Mouse (Mus musculus) cerebellum, adult 8-10 months (tissue): ENCODE data around the gene Bex4.
"Not testable (repeated sequence)": the region's sequence is repeated elsewhere in the genome, so short reads cannot be mapped to it uniquely, and the experiment has no call there.

Experiments used
- DNase-seq: peaks from one replicate; pipeline ENCODE4 v3.0.0; 2022

Bex4 gene

GRCm38 (mm10) chrX:136138827-136139639 lies at the start of gene Bex4:
Bex4 (plus strand) TSS chrX:136138996.
- DNase-seq = not testable (repeated sequence)

GRCm38 (mm10) chrX:136092497-136093279 lies 46.1 kb upstream of the Bex4 start:
- no peak for DNase-seq

- DNase-seq = no peak
Observed at GRCm38 (mm10) chrX:136094421-136094820, 44.4 kb upstream of the Bex4 start.

GRCm38 (mm10) chrX:136104046-136104723 lies 34.6 kb upstream of the Bex4 start:
- no peak for DNase-seq

GRCm38 (mm10) chrX:136104724-136105088 lies 34.1 kb upstream of the Bex4 start:
- no peak for DNase-seq

GRCm38 (mm10) chrX:136107942-136108341 lies 30.9 kb upstream of the Bex4 start:
- DNase-seq = peak; percentile 57

GRCm38 (mm10) chrX:136115015-136115414 lies 23.8 kb upstream of the Bex4 start:
- DNase-seq = no peak

GRCm38 (mm10) chrX:136115419-136115961 lies 23.3 kb upstream of the Bex4 start:
- peak; percentile 35 for DNase-seq

GRCm38 (mm10) chrX:136127038-136127743 lies 11.6 kb upstream of the Bex4 start:
- no peak for DNase-seq

- peak; percentile 39 for DNase-seq
Observed at GRCm38 (mm10) chrX:136127744-136128064, 11.1 kb upstream of the Bex4 start.

GRCm38 (mm10) chrX:136135559-136135958 lies 3.2 kb upstream of the Bex4 start:
- no peak for DNase-seq

GRCm38 (mm10) chrX:136139640-136140004 lies 826 bp downstream of the Bex4 start:
- DNase-seq = peak; percentile 2

GRCm38 (mm10) chrX:136141385-136141784 lies 2.6 kb downstream of the Bex4 start:
- DNase-seq = no peak

- DNase-seq = no peak
Observed at GRCm38 (mm10) chrX:136143711-136144110, 4.9 kb downstream of the Bex4 start.

GRCm38 (mm10) chrX:136144195-136144594 lies 5.4 kb downstream of the Bex4 start:
- no peak for DNase-seq

GRCm38 (mm10) chrX:136170625-136171024 lies 31.8 kb downstream of the Bex4 start:
- DNase-seq = no peak

- DNase-seq = peak; percentile 37
Observed at GRCm38 (mm10) chrX:136171189-136172117, 32.7 kb downstream of the Bex4 start.

GRCm38 (mm10) chrX:136172118-136172551 lies 33.3 kb downstream of the Bex4 start, which contains the start of gene Tceal8:
Tceal8 (minus strand) TSS chrX:136172342.
- peak; percentile 62 for DNase-seq

- DNase-seq = peak; percentile 2
Observed at GRCm38 (mm10) chrX:136172786-136173185, 34.0 kb downstream of the Bex4 start.

- DNase-seq = no peak
Observed at GRCm38 (mm10) chrX:136180897-136181553, 42.2 kb downstream of the Bex4 start.

- no peak for DNase-seq
Observed at GRCm38 (mm10) chrX:136183107-136183506, 44.3 kb downstream of the Bex4 start.
